Mouse (Mus musculus) CH12.LX (cell line): ENCODE measurements around the gene Elavl3.

Source experiments
- CHD1 ChIP-seq: IDR thresholded peaks from 2 replicates; pipeline ENCODE4 v1.6.1; 2012; ENCODE audit warnings: low read depth, low read length, improper control_type of control experiment, inconsistent platforms
- CTCF ChIP-seq, 2 experiments: IDR thresholded peaks in 1 of 2; conservative IDR thresholded peaks in 1 of 2; 2 replicates each; pipeline ENCODE4 v1.5.1; 2011 to 2012; ENCODE audit warnings: low read depth in 2 of 2, low read length in 2 of 2, improper control_type of control experiment in 1 of 2, inconsistent platforms in 1 of 2, mild to moderate bottlenecking in 1 of 2, moderate library complexity in 1 of 2
- E2F4 ChIP-seq: IDR thresholded peaks from 2 replicates; pipeline ENCODE4 v1.6.1; 2011; ENCODE audit warnings: low read depth, low read length, improper control_type of control experiment; ENCODE audit not compliant: insufficient replicate concordance
- EP300 ChIP-seq: IDR thresholded peaks from 2 replicates; pipeline ENCODE4 v1.6.1; 2011; ENCODE audit warnings: low read length, improper control_type of control experiment
- HCFC1 ChIP-seq: IDR thresholded peaks from 2 replicates; pipeline ENCODE4 v1.6.1; 2012; ENCODE audit warnings: low read depth, mild to moderate bottlenecking, inconsistent platforms, low read length, improper control_type of control experiment
- MAZ ChIP-seq: IDR thresholded peaks from 2 replicates; pipeline ENCODE4 v1.6.1; 2012; ENCODE audit warnings: low read depth, mild to moderate bottlenecking, inconsistent platforms, low read length, improper control_type of control experiment, moderate library complexity
- NRF1 ChIP-seq: IDR thresholded peaks from 2 replicates; pipeline ENCODE4 v1.6.1; 2014; ENCODE audit warnings: low read depth, mild to moderate bottlenecking, inconsistent platforms, low read length, improper control_type of control experiment, moderate library complexity
- TCF12 ChIP-seq: IDR thresholded peaks from 2 replicates; pipeline ENCODE4 v1.6.1; 2014; ENCODE audit warnings: low read depth, mild to moderate bottlenecking, inconsistent platforms, low read length, improper control_type of control experiment
- USF2 ChIP-seq: conservative IDR thresholded peaks from 2 replicates; pipeline ENCODE4 v1.6.1; 2011; ENCODE audit warnings: low read depth, low read length, improper control_type of control experiment

DNA sequence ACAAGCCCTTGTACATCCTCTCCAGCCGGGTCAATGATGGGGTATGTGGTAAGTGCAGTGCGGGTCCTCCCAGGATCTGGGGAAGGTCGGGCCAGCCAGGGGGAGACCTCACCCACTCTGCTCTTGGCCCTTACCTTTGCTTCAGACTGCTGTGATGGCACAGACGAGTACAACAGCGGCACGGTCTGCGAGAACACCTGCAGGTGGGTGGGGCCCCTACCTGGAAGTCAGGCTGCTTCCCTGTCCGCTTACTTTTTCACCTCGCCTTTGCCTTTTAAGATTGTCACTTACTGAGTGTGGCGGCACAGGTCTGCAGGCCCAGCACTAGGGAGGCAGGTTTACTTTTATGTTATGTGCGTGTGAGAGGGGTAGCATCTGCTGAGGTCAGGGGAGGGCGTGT is 47.3 kb downstream of the Elavl3 start:
- TF ChIP-seq CTCF (conservative IDR thresholded peaks at IDR 0.05 in 1 of 2, IDR thresholded peaks at IDR 0.05 in 1 of 2; ENCODE audit: low read depth in 2 of 2, low read length in 2 of 2) (no peak), MAZ (no peak), USF2 (no peak), E2F4 (no peak), CHD1 (no peak), HCFC1 (no peak), EP300 (no peak), TCF12 (no peak), NRF1 (no peak)
